Mouse (Mus musculus) neural tube, embryonic 15.5 days (tissue): Measurements from ENCODE around the gene Ccdc63. TPM values are rescaled to one million over a fixed set of nuclear protein-coding genes. Genes with fewer than 3 reads are reported as not detected.
"Not testable (repeated sequence)": the region's sequence is repeated elsewhere in the genome, so short reads cannot be mapped to it uniquely, and the experiment has no call there.

Experiments used
- ATAC-seq: fragments of 200-750 bp; cut with Nextera tagmentation; 2 replicates; pipeline ENCODE4 v1.8.0; 2017; ENCODE audit warnings: mild to moderate bottlenecking, moderate TSS enrichment, moderate library complexity; ENCODE audit not compliant: low FRiP score
- H3K27ac ChIP-seq: fragments of 300-500 bp; sonication (generic); replicated peaks from 2 replicates; pipeline ENCODE4 v1.5.1; 2015; ENCODE audit warnings: mild to moderate bottlenecking, inconsistent platforms
- H3K27me3 ChIP-seq: fragments of 300-500 bp; sonication (generic); replicated peaks from 2 replicates; pipeline ENCODE4 v1.6.1; 2015; ENCODE audit warnings: inconsistent platforms
- H3K36me3 ChIP-seq: fragments of 300-500 bp; sonication (generic); 2 replicates; pipeline ENCODE4 v1.6.1; 2015; ENCODE audit warnings: inconsistent platforms
- H3K4me1 ChIP-seq: fragments of 300-500 bp; sonication (generic); 2 replicates; pipeline ENCODE4 v1.6.1; 2015; ENCODE audit warnings: inconsistent platforms
- H3K4me2 ChIP-seq: fragments of 300-500 bp; sonication (generic); 2 replicates; pipeline ENCODE4 v1.6.1; 2015; ENCODE audit warnings: inconsistent platforms, mild to moderate bottlenecking, moderate library complexity
- H3K4me3 ChIP-seq: fragments of 300-500 bp; sonication (generic); replicated peaks from 2 replicates; pipeline ENCODE4 v1.5.1; 2015; ENCODE audit warnings: mild to moderate bottlenecking, inconsistent platforms
- H3K9ac ChIP-seq: fragments of 300-500 bp; sonication (generic); replicated peaks from 2 replicates; pipeline ENCODE4 v1.6.1; 2015; ENCODE audit warnings: mild to moderate bottlenecking, inconsistent platforms
- H3K9me3 ChIP-seq: fragments of 300-500 bp; sonication (generic); replicated peaks from 2 replicates; pipeline ENCODE4 v1.6.1; 2016; ENCODE audit warnings: inconsistent platforms
- WGBS: fragments of 180-500 bp; shearing (Covaris S2); methylation state at CpG from one replicate; pipeline ENCODE4 v1.1.7; 2015; ENCODE audit warnings: mixed read lengths; 5-methylcytosine and 5-hydroxymethylcytosine counted together
- polyA plus RNA-seq: library from polyadenylated mRNA; unstranded; fragments of >200 nt; fragmentation: Nextera tagmentation; extraction: Ambion mirVana; gene quantifications from 2 replicates; pipeline ENCODE4 v1.2.1, GENCODE M21; 2015

Ccdc63 gene
- 0.44 TPM in 1 of 2 replicates, not detected in the other for polyA plus RNA-seq

DNA sequence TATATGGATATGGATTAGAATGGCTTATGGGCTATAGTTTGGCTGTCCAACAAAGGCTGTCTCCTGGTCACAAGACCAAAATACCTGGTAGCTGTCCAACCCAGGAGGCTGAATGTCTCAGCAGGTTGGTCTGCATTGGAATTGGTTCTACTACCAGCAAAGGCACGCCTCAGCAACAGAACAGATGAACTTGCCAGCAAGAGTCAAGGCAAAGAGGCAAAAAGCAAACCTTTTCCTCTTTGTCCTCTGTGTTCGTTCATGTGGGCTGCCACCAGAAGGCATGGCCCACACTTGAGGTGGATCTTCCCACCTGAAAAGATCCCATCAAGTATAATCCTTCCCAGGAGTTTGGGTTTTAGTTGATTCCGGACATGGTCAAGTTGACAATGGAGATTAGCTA lies at the start of gene Ccdc63:
Ccdc63 (minus strand) TSS at position 101 of the 400 bp plus-strand sequence.
- no peaks in the 10 kb centered on the region for H3K27me3 ChIP-seq
- 98% methylated on average over 3 of the region's 3 CpGs for WGBS
- no peak within 1 kb of the TSS for H3K27ac ChIP-seq
- no peak within 1 kb of the TSS for H3K4me3 ChIP-seq
- no peaks in the 10 kb centered on the region for H3K4me1 ChIP-seq
- ATAC-seq: no peak
- no peaks in the 10 kb centered on the region for H3K9me3 ChIP-seq
- H3K36me3 ChIP-seq: no peaks in the 10 kb centered on the region
- H3K9ac ChIP-seq: no peak within 1 kb of the TSS
- no peak within 1 kb of the TSS for H3K4me2 ChIP-seq

DNA sequence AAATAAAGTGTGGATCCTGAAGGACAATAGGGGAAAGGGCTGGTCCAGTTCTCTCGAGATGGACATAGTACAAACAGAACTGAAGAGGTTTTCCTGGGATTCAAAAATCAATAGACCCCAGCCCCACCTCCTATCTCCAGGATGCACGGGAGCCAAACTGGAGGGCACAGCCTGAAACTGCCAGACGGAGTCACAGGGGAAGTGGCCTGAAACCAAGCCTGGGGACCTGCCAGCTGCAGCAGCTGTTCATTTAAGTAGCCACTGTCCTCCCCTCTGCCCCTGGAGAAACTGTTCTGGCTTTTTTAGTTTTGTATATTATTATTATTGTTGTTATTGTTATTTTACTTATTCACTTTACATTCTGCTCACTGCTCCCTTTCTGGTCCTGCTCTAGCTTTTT lies 48.5 kb upstream of the Ccdc63 start:
- H3K9me3 ChIP-seq: no peaks in the 10 kb centered on the region
- 49% methylated on average over 3 of the region's 3 CpGs for WGBS
- H3K4me3 ChIP-seq: no peak overlapping the region
- no peak for ATAC-seq
- no peaks in the 10 kb centered on the region for H3K27me3 ChIP-seq
- H3K4me1 ChIP-seq: no peaks in the 10 kb centered on the region; the same call in 1 of the 2 replicates
- no peak overlapping the region for H3K27ac ChIP-seq
- H3K4me2 ChIP-seq: no peak overlapping the region
- no peaks in the 10 kb centered on the region for H3K36me3 ChIP-seq
- H3K9ac ChIP-seq: no peak overlapping the region

DNA sequence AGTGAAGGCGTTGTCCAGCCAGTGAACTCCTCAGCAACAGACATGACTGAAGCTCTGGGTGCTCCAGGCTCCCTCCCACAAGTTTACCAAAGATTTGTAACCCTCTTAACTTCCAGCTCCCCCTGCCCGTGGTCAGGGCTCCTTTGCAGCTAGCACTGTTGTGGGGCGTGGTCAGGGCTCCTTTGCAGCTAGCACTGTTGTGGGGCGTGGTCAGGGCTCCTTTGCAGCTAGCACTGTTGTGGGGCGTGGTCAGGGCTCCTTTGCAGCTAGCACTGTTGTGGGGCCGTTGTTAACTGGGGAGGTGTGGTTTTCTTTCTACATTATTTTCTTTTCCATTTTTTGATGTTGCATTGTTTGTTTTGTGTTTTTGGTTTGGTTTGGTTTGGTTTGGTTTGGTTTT lies 44.2 kb upstream of the Ccdc63 start:
- H3K9ac ChIP-seq, H3K9me3 ChIP-seq, H3K27ac ChIP-seq, H3K36me3 ChIP-seq, H3K4me2 ChIP-seq, H3K4me3 ChIP-seq, H3K27me3 ChIP-seq, ATAC-seq, H3K4me1 ChIP-seq: not testable (repeated sequence)
- 94% methylated on average over 6 of the region's 6 CpGs for WGBS

DNA sequence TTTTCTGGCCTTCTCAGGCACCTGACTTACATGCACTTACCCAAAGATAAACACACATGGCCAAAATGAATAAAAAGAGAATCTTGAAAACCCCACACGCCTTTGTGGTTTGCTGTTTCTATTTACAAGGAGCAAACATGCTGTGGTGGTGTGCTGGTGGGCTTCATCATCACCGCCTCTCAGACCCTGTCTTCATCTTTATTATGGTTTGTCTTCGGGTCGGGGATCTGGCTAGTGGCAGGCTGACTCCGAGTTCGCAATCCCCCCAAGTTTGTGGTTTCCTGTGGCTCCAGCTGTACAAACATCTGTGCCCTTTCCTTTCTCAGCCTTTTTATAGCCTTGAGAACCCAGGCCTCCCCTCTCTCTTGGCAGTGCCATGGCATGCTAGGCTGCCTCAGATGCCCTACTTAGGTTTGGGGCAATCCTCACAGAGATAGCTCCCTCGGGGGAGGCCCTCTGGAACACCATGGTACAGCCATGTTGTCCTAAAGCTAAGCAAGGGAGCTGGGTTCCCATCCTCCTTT lies 43.7 kb upstream of the Ccdc63 start:
- Histone ChIP-seq H3K4me2 (no peak overlapping the region), H3K4me3 (no peak overlapping the region), H3K4me1 (no peaks in the 10 kb centered on the region), H3K9me3 (no peaks in the 10 kb centered on the region), H3K27me3 (no peaks in the 10 kb centered on the region), H3K27ac (no peak overlapping the region), H3K36me3 (no peaks in the 10 kb centered on the region), H3K9ac (no peak overlapping the region)
- ATAC-seq: no peak
- 88% methylated on average over 7 of the region's 7 CpGs for WGBS

DNA sequence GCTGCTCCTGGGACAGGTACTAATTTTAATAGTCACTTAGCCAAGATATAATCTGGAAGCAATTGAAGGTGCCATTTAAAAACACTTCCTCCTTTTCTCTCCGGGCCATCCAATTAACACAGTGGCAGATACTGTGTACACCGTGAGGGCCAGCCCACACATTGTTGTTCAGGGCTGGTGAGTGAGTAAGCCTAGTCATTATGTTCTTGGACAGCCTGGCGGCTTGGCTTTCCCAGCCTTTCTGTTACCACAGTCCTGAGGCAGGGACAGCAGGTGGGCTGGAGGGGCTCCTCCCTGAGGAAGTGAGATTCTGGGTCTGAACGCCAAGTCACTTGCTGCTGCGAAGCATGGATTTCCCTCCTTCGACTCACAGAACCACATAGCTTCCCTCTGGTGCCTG lies 39.0 kb upstream of the Ccdc63 start:
- H3K4me2 ChIP-seq: no peak overlapping the region
- WGBS: 46% methylated on average over 6 of the region's 6 CpGs
- H3K27me3 ChIP-seq: no peaks in the 10 kb centered on the region
- ATAC-seq: no peak; the same call in 1 of the 2 replicates
- H3K9ac ChIP-seq: no peak overlapping the region
- no peaks in the 10 kb centered on the region for H3K4me1 ChIP-seq
- H3K9me3 ChIP-seq: no peaks in the 10 kb centered on the region
- H3K4me3 ChIP-seq: no peak overlapping the region
- H3K36me3 ChIP-seq: peaks cover 8% of the 10 kb centered on the region
- no peak overlapping the region for H3K27ac ChIP-seq

DNA sequence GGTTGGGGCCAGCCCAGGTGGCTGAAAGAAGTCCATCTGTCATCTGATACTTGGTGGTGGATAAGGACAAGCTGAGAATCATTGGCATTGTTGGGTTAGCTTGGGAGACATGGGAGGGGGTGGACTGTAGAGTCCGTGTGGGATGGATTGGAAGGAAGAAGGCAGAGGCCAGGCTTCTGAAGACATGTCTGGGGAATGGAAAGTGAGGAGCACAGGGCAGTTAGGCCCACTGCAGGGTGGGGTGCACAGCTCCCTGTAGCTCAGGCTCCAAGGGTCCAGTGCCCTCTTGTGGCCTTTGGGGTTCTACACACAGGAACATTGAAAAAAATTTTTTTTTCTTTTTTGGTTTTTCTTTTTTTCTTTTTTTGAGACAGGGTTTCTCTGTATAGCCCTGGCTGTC lies 35.8 kb upstream of the Ccdc63 start:
- WGBS: 44% methylated on average over 1 of the region's 1 CpGs
- Histone ChIP-seq H3K36me3 (peaks cover 30% of the 10 kb centered on the region), H3K9me3 (no peaks in the 10 kb centered on the region), H3K4me2 (no peak overlapping the region), H3K9ac (no peak overlapping the region), H3K27me3 (no peaks in the 10 kb centered on the region), H3K4me1 (no peaks in the 10 kb centered on the region), H3K4me3 (no peak overlapping the region), H3K27ac (no peak overlapping the region)
- ATAC-seq: no peak

DNA sequence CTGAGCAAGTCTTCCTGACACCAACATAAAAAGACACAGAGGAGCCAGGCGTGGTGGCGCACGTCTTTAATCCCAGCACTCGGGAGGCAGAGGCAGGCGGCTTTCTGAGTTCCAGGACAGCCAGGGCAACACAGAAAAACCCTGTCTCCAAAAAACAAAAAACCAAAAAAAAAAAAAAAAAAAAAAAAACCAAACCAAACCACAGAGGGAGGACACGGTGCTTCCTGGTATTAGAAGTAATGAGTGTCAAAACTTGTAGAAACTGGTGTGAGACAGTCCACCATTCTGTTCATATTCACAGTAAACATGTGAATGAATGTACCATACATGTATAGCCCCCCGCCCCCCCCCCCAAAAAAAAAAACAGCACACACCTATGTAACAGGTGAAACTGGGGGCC lies 35.3 kb upstream of the Ccdc63 start:
- no peak overlapping the region for H3K27ac ChIP-seq
- no peak overlapping the region for H3K4me2 ChIP-seq
- H3K27me3 ChIP-seq: no peaks in the 10 kb centered on the region
- H3K4me3 ChIP-seq: no peak overlapping the region
- H3K36me3 ChIP-seq: peaks cover 34% of the 10 kb centered on the region
- no peak overlapping the region for H3K9ac ChIP-seq
- ATAC-seq: no peak
- 91% methylated on average over 7 of the region's 7 CpGs for WGBS
- no peaks in the 10 kb centered on the region for H3K9me3 ChIP-seq
- H3K4me1 ChIP-seq: no peaks in the 10 kb centered on the region

DNA sequence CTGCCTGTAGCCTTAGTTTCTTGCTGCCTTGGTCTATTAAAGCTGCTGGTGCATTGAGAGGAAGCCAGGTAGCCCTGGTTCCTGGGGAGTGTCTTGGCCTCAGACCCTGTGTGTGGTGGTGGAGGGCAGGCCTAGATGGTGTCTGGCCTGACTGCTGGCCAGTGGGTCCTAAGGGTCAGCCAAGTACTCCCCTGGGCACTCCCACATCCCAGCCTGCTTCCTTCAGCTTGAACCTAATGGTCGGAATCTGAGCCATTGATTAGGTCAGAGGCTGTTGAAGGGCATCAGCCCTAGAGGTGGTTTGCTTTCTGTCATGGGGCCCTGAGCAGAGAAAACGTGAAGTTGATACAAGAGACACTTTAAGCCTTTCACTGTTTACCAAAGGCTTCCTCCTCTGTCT lies 34.8 kb upstream of the Ccdc63 start:
- WGBS: 88% methylated on average over 2 of the region's 2 CpGs
- no peak for ATAC-seq
- no peak overlapping the region for H3K9ac ChIP-seq
- H3K4me1 ChIP-seq: no peaks in the 10 kb centered on the region
- H3K27me3 ChIP-seq: no peaks in the 10 kb centered on the region
- no peak overlapping the region for H3K27ac ChIP-seq
- no peak overlapping the region for H3K4me2 ChIP-seq
- H3K36me3 ChIP-seq: peaks cover 40% of the 10 kb centered on the region
- H3K9me3 ChIP-seq: no peaks in the 10 kb centered on the region
- H3K4me3 ChIP-seq: no peak overlapping the region

DNA sequence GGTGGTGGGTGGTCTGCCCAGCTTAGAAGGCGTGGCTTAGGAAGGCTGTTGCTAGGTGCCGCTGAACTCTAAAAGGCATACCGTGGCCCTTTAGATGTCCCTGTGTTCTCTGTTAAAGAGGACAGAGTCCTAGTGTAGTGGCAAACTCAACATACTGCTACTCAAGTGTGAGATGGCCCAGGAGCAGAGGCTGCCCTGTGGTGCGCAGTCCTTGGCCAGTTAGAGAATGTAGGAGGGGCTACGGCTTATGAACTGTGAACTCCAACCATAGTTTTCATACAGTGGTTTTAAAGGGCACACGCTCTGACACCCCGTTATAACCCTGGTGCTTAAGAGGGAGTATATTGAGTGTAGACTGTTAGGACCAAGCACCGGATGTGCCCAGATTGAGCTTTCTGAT lies 30.4 kb upstream of the Ccdc63 start:
- peaks cover 69% of the 10 kb centered on the region for H3K36me3 ChIP-seq
- no peaks in the 10 kb centered on the region for H3K9me3 ChIP-seq
- 93% methylated on average over 8 of the region's 8 CpGs for WGBS
- H3K4me1 ChIP-seq: peaks cover 19% of the 10 kb centered on the region
- no peaks in the 10 kb centered on the region for H3K27me3 ChIP-seq
- H3K4me2 ChIP-seq: no peak overlapping the region
- H3K4me3 ChIP-seq: no peak overlapping the region
- H3K27ac ChIP-seq: no peak overlapping the region
- H3K9ac ChIP-seq: no peak overlapping the region
- ATAC-seq: no peak

DNA sequence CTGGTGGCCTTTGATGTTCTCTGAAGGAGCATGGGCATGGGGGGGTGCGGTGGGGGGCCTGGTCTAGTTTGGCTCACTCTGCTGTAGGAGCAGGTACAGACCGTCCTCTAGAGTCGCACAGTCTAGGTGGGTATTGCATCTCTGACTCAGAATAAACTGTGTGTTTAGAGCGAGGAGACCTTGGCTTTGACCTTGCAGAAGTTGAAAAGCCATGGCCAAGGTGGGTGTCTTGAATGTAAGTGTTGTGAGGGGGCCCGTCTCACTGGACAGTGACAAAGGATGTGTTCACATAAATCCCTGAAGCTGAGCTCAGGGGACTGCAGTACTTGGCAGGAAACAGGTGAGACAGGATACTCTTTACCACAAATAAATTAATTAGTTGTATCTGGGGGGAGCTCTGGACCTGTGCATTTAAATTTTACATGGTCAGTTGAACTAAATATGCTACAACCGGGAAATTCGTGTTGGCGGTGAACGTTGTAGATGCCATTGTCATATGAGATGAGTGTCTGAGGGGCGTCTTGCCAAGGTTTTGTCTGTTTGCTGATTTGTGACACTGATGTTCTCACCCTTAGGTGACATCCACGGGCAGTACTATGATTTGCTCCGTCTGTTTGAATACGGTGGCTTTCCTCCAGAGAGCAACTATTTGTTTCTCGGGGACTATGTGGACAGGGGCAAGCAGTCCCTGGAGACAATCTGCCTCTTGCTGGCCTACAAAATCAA lies 27.9 kb upstream of the Ccdc63 start:
- Histone ChIP-seq H3K4me1 (peaks cover 44% of the 10 kb centered on the region), H3K9ac (no peak overlapping the region), H3K27ac (no peak overlapping the region), H3K27me3 (no peaks in the 10 kb centered on the region), H3K36me3 (peaks cover 57% of the 10 kb centered on the region), H3K4me3 (no peak overlapping the region), H3K9me3 (no peaks in the 10 kb centered on the region), H3K4me2 (no peak overlapping the region)
- ATAC-seq: no peak
- WGBS: 84% methylated on average over 14 of the region's 14 CpGs

DNA sequence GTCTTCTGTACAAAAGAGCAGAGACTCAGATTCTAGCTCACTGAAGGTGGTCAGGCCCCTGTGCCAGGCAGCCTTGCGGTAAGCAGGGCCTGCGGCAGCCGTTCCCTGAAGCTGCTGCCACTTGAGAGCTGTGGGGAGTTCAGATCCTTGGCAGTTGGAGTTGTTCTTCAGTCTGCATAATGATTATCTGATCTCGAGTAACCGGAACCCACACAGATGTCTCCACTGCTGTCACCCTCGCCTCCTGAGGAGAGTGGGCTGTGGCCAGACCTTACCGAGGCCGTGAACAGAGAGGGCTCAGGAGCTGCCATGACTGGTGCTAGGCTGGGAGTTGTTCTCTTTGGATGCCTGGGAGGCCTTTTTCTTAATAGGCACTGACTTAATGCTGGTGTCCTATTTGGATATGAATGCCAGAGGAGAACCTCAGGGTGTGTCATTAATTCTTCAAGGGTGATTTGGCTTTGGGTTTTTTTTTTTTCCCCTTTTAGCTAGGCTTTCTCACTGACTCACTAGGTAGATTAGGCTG lies 26.1 kb upstream of the Ccdc63 start:
- Histone ChIP-seq H3K36me3 (peaks cover 46% of the 10 kb centered on the region), H3K27ac (peak overlapping the region; percentile 58; the same call in 1 of the 2 replicates), H3K4me2 (peak overlapping the region; percentile 1; the same call in 1 of the 2 replicates), H3K4me3 (no peak overlapping the region), H3K9me3 (no peaks in the 10 kb centered on the region), H3K4me1 (peaks cover 62% of the 10 kb centered on the region), H3K27me3 (no peaks in the 10 kb centered on the region), H3K9ac (peak overlapping the region; percentile 26; the same call in 1 of the 2 replicates)
- no peak for ATAC-seq
- WGBS: 38% methylated on average over 8 of the region's 8 CpGs

DNA sequence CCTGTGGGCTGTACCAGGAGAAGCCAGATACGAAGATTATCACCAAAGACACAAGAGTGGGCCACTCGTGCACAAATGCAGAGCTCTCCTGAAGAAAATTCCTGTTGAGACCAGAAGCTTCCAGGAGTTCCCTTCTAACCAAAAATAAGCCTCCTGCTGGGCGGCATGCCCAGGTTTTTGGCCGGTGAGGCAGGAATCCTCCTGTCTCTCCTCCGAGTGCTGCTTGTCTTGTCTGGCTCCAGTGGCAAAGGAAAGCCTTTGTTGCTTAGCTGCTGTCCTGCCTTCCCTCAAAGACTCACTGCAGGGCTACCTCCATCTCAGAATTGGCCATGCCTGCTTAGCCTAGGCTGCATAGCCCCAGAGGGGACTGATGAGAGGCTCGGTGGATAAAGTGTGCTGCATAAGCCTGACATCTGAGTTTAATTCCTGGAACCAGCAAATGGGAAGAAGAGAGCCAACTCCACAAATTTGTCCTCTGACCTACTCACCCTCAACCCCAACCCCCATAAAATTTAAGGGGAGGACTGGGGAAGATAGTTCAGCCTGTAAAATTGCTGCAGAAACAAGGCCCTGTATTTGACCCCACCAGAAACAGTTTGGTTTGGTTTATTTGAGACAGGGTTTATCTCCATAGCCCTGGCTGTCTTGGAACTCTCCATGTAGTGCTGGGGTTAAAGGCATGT lies 24.8 kb upstream of the Ccdc63 start:
- peak overlapping the region; percentile 51 for H3K27ac ChIP-seq
- no peaks in the 10 kb centered on the region for H3K27me3 ChIP-seq
- no peak for ATAC-seq
- peak overlapping the region; percentile 13; the same call in 1 of the 2 replicates for H3K4me2 ChIP-seq
- no peak overlapping the region for H3K9ac ChIP-seq
- H3K4me3 ChIP-seq: no peak overlapping the region
- peaks cover 75% of the 10 kb centered on the region for H3K4me1 ChIP-seq
- WGBS: 59% methylated on average over 6 of the region's 6 CpGs
- H3K9me3 ChIP-seq: no peaks in the 10 kb centered on the region
- peaks cover 32% of the 10 kb centered on the region for H3K36me3 ChIP-seq
